Mouse (Mus musculus): Measurements from ENCODE around the gene Frg2f1.

GRCm38 (mm10) chr4:119539836-119540532, 655 bp upstream of the Frg2f1 start:
- TF ChIP-seq CTCF (IDR thresholded peaks at IDR 0.05; ENCODE audit: low read depth): no peak
- TF ChIP-seq EP300 (IDR thresholded peaks at IDR 0.05; ENCODE audit: low read depth): no peak
